Mouse (Mus musculus) erythroblast, embryonic 14.5 days (primary cell): Measurements from ENCODE around the gene Enpp6.

ENCODE experiments used
- GATA1 ChIP-seq: IDR thresholded peaks from 2 replicates; pipeline ENCODE4 v1.6.1; 2012; ENCODE audit warnings: low read length, inconsistent platforms, mixed read lengths
- TAL1 ChIP-seq: IDR thresholded peaks from 3 replicates; pipeline ENCODE4 v1.6.1; 2012; ENCODE audit warnings: low read length, inconsistent platforms, mixed read lengths

DNA sequence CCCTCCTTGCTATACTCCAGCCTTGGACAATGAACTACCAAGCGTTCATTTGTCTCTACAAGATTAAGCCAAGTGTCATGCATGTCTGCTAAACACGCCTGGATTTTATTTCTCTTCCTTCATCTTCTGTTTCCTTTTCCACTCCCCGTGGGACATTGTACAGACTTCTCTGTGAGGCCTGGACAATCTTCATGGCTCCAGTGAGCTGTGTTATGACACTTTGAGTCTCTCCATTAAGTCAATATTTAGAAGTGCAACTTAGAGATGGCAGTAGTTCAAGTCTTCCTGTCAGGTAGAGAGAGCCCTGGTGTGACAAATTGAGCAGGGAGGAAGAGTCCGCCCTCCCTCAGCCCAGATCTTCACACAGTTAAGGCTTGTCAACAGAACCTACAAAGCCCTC lies 47.3 kb downstream of the Enpp6 start:
- TF ChIP-seq TAL1 = no peak
- TF ChIP-seq GATA1 = no peak
